In genomic region chr8:113636280-113636628, GRCm38 (mm10) we compare ENCODE assay signal across 8 mouse cellular contexts. TPM values are rescaled to one million over a fixed set of nuclear protein-coding genes. Genes with fewer than 3 reads are reported as not detected.
A peak's percentile ranks its signal among the peaks of the same experiment; 100 is the strongest.
DNase-seq lines count a peak whose midpoint lies in the region; ATAC-seq and TF ChIP-seq lines count a peak whose summit lies in the region.

No protein-coding gene starts in this region.

- H3K27ac ChIP-seq in kidney, postnatal 0 days, result no peak overlapping the region
- peak overlapping the region; percentile 90; the same call in 1 of the 2 replicates for H3K27ac ChIP-seq in limb, embryonic 10.5 days
- H3K27ac ChIP-seq in neural tube, embryonic 13.5 days (replicated peaks), result peak overlapping the region; percentile 94

- peak; percentile 27; the same call in 1 of the 2 replicates for TF ChIP-seq CTCF in kidney, postnatal 0 days (IDR thresholded peaks at IDR 0.05; ENCODE audit: low read depth)

- H3K27me3 ChIP-seq in kidney, postnatal 0 days (ENCODE audit: insufficient read depth, low read length), result no peaks in the 10 kb centered on the region
- no peaks in the 10 kb centered on the region for H3K27me3 ChIP-seq in limb, embryonic 10.5 days (ENCODE audit: low read depth, poor library complexity, severe bottlenecking)
- H3K27me3 ChIP-seq in neural tube, embryonic 13.5 days, result no peaks in the 10 kb centered on the region

- peak overlapping the region; percentile 61 for H3K4me3 ChIP-seq in kidney, postnatal 0 days (replicated peaks; ENCODE audit: low read depth, low read length)
- peak overlapping the region; percentile 73 for H3K4me3 ChIP-seq in limb, embryonic 10.5 days
- H3K4me3 ChIP-seq in neural tube, embryonic 13.5 days, result peak overlapping the region; percentile 73

- WGBS in kidney, postnatal 0 days, result 30% methylated on average over 5 of the region's 5 CpGs
- whole genome bisulfite sequencing in limb, embryonic 10.5 days, result 38% methylated on average over 5 of the region's 5 CpGs
- 33% methylated on average over 5 of the region's 5 CpGs for WGBS in neural tube, embryonic 13.5 days

- peak overlapping the region; percentile 65 for H3K9ac ChIP-seq in kidney, postnatal 0 days (ENCODE audit: low read depth, low read length)
- H3K9ac ChIP-seq in neural tube, embryonic 13.5 days, result peak overlapping the region; percentile 80

- DNase-seq in kidney, postnatal 0 days (ENCODE audit: low spot score), result peak; percentile 3
- DNase-seq in kidney, postnatal 14 days, result no peak
- DNase-seq in c-Kit-positive CD71-positive TER-119-positive erythroid progenitor cells, embryonic 14.5 days (ENCODE audit: low spot score), result peak; percentile 30
- no peak for DNase-seq in limb, embryonic 10.5 days (ENCODE audit: low spot score)
- no peak for DNase-seq in layer of hippocampus, postnatal 10 days (ENCODE audit: low spot score in 2 of 2)
- no peak for DNase-seq in spleen, postnatal 36 days (ENCODE audit: low spot score in 2 of 2)
- no peak for DNase-seq in adrenal gland, adult 18-20 months (ENCODE audit: low spot score in 2 of 2)

- peaks cover 8% of the 10 kb centered on the region for H3K4me1 ChIP-seq in kidney, postnatal 0 days (replicated peaks; ENCODE audit: insufficient read depth, low read length)
- peaks cover 17% of the 10 kb centered on the region for H3K4me1 ChIP-seq in limb, embryonic 10.5 days
- H3K4me1 ChIP-seq in neural tube, embryonic 13.5 days (replicated peaks), result peaks cover 26% of the 10 kb centered on the region

- no peaks in the 10 kb centered on the region for H3K9me3 ChIP-seq in kidney, postnatal 0 days (replicated peaks; ENCODE audit: low read length)
- H3K9me3 ChIP-seq in limb, embryonic 10.5 days (replicated peaks), result no peaks in the 10 kb centered on the region
- no peaks in the 10 kb centered on the region for H3K9me3 ChIP-seq in neural tube, embryonic 13.5 days

- H3K36me3 ChIP-seq in kidney, postnatal 0 days (ENCODE audit: insufficient read depth, low read length), result 0 out of 2 replicates have a peak, but pooled peaks cover 18% of the 10 kb centered on the region
- H3K36me3 ChIP-seq in limb, embryonic 10.5 days, result peaks cover 33% of the 10 kb centered on the region
- peaks cover 34% of the 10 kb centered on the region for H3K36me3 ChIP-seq in neural tube, embryonic 13.5 days

- ATAC-seq in kidney, postnatal 0 days (replicated peaks; ENCODE audit: low FRiP score, low read depth), result no peak
- no peak for ATAC-seq in neural tube, embryonic 13.5 days (ENCODE audit: low read depth)

- H3K4me2 ChIP-seq in kidney, postnatal 0 days (ENCODE audit: low read length), result peak overlapping the region; percentile 84
- H3K4me2 ChIP-seq in neural tube, embryonic 13.5 days, result peak overlapping the region; percentile 98

RNA-seq across cellular contexts. Expression of gene Mon1b, which starts 0.9 kb away (rescaled TPM):
- polyA plus RNA-seq in kidney, postnatal 0 days (2015; fragmentation: Nextera tagmentation; extraction: Ambion mirVana), result 6.1 and 6.3 TPM in 2 replicates
- polyA plus RNA-seq in limb, embryonic 10.5 days (2016; fragmentation: Nextera tagmentation; extraction: Ambion mirVana), result 7.4 and 7.7 TPM in 2 replicates
- polyA plus RNA-seq in neural tube, embryonic 13.5 days (2015; fragmentation: Nextera tagmentation; extraction: Ambion mirVana), result 10.9 and 11.8 TPM in 2 replicates
- total RNA-seq in layer of hippocampus, postnatal 10 days (2021), result 10 to 100 TPM; 20.3 to 22.6 TPM
- total RNA-seq in adrenal gland, adult 18-20 months (2021), result 10 to 100 TPM; 15.7 to 19.3 TPM

RNA-seq across cellular contexts. Expression of gene Syce1l, which starts 6.8 kb away (rescaled TPM):
- not detected in 2 replicates for polyA plus RNA-seq in kidney, postnatal 0 days (2015; fragmentation: Nextera tagmentation; extraction: Ambion mirVana)
- not detected in 2 replicates for polyA plus RNA-seq in limb, embryonic 10.5 days (2016; fragmentation: Nextera tagmentation; extraction: Ambion mirVana)
- not detected in 2 replicates for polyA plus RNA-seq in neural tube, embryonic 13.5 days (2015; fragmentation: Nextera tagmentation; extraction: Ambion mirVana)
- total RNA-seq in layer of hippocampus, postnatal 10 days (2021), result under 1 TPM; 0.62 to 0.85 TPM
- not detected for total RNA-seq in adrenal gland, adult 18-20 months (2021)

Comparison
In these comparisons a context has a peak if more than half of its experiments do, and no peak if none do; other contexts are left out.
1. DNase-seq: peak in kidney, postnatal 0 days (single experiment) and c-Kit-positive CD71-positive TER-119-positive erythroid progenitor cells, embryonic 14.5 days (single experiment); none in kidney, postnatal 14 days (single experiment), limb, embryonic 10.5 days (single experiment), layer of hippocampus, postnatal 10 days (0 of 2), spleen, postnatal 36 days (0 of 2) and adrenal gland, adult 18-20 months (0 of 2).
2. Peak in every context shown above with its lines, with median percentiles within 50 percentile points of each other: H3K4me3 ChIP-seq.